Mouse (Mus musculus) left cerebral cortex, postnatal 14 days (tissue): ENCODE data around the gene H2-D1. TPM values are rescaled to one million over a fixed set of nuclear protein-coding genes. Genes with fewer than 3 reads are reported as not detected.
"Not testable (repeated sequence)": the region's sequence is repeated elsewhere in the genome, so short reads cannot be mapped to it uniquely, and the experiment has no call there.

Experiments
- DNase-seq, 2 experiments: peaks; one replicate each; pipeline ENCODE4 v3.0.0; 2021 to 2022; ENCODE audit warnings: low spot score in 2 of 2, mixed read lengths in 1 of 2
- intact Hi-C: fragments of 180-260 bp; cut with DNase I; formaldehyde crosslinking; loops from one replicate; pipeline ENCODE4 v1.15.1; 2025
- long read RNA-seq, 2 experiments: library from polyadenylated mRNA; stranded (forward); transcript quantifications; one replicate each; pipeline ENCODE4 v2.0.0; 2021
- total RNA-seq, 2 experiments: library from RNA; stranded (reverse); gene quantifications; 2 replicates each; pipeline ENCODE4 v1.2.3; 2021

Gene H2-D1
- 10 to 100 TPM; 18.1 to 18.5 TPM for total RNA-seq
- long read RNA-seq, experiment 1, transcript H2-D1-202 (8 exons, 2,102 nt) = major isoform, 44 of 59 reads
- long read RNA-seq, experiment 1, partial matches to known transcripts = 10 of 59 reads
- long read RNA-seq, experiment 1, other reads (novel, unspliced or antisense) = 5 of 59 reads
- long read RNA-seq, experiment 2, transcript H2-D1-202 (8 exons, 2,102 nt) = major isoform, 38 of 53 reads
- long read RNA-seq, experiment 2, partial matches to known transcripts = 6 of 53 reads
- long read RNA-seq, experiment 2, other reads (novel, unspliced or antisense) = 9 of 53 reads

DNA sequence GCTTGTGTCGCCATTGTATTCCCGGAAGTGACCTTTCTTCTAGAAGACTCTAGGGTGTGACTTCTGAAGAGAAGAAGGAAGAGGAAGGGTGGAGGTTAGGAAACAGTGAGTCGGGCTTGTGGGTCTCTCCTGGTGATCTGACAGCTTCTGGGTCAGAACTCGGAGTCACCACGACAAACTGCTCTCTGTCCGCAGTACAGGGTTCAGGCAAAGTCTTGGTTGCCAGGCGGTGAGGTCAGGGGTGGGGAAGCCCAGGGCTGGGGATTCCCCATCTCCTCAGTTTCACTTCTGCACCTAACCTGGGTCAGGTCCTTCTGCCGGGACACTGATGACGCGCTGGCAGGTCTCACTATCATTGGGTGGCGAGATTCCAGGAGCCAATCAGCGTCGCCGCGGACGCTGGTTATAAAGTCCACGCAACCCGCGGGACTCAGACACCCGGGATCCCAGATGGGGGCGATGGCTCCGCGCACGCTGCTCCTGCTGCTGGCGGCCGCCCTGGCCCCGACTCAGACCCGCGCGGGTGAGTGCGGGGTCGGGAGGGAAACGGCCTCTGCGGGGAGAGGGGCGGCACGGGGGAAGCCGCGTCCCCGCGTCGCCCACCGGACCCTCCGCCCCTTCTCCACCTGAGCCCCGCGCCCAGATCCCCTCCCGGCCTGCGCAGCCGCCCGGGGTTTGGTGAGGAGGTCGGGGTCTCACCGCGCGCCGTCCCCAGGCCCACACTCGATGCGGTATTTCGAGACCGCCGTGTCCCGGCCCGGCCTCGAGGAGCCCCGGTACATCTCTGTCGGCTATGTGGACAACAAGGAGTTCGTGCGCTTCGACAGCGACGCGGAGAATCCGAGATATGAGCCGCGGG lies at the start of gene H2-D1:
Gene H2-D1 (plus strand): TSS at position 67 of the 859 bp plus-strand sequence.
- intact Hi-C loops = no loop called here
- DNase-seq = peak; percentile 94 to 98

DNA sequence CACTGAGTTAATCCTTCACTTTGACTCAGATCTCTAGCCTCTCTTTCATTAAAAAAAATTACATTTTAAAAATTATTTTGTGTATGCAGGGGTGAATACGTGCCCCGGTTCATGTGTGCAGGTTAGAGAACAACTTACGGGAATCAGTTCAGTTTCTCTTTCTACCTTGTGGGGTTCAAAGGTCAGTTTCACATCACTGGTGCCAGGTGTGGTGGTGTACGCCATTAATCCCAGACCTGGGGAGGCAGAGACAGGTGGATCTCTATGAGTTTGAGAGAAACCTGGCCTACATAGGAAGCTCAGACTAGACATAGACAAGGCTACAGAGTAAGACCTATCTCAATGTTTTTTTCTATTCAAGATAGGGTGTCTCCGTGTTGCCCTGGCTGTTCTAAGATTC lies 49.5 kb upstream of the H2-D1 start:
- intact Hi-C loops = no loop called here
- DNase-seq = no peak

DNA sequence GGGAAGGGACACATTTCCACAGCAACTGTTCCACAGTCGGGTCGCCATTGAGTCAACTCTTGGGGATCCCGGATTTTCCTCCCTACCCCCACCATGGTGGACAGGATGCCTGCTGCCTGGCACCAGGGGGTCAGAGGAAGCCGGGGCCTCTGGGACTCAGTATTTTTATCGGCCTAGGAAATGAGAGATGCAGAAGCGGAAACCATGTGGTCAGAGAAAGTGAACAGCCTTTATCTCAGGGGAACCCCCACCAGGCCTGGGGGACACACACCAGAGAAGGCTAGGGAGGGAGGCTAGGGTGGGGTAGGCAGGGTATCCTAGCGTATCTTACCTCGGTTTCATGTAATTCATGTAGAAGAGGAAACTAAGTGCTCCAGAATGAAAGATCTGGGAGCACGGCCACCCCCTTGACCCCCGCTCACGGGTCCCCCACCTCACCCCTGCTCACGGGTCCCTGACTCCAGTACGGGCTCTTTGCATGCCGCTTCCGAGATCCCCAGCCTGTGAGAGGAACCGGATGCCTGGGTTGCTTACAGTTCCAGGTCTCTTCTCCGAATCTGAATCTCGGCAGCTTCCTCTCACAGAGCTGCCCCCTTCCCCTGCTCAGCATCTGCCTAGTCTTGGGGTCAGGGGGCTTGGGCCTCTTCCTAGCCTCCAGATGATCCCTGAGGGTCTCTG lies 43.9 kb upstream of the H2-D1 start:
- intact Hi-C loops = no loop called here
- DNase-seq = no peak

DNA sequence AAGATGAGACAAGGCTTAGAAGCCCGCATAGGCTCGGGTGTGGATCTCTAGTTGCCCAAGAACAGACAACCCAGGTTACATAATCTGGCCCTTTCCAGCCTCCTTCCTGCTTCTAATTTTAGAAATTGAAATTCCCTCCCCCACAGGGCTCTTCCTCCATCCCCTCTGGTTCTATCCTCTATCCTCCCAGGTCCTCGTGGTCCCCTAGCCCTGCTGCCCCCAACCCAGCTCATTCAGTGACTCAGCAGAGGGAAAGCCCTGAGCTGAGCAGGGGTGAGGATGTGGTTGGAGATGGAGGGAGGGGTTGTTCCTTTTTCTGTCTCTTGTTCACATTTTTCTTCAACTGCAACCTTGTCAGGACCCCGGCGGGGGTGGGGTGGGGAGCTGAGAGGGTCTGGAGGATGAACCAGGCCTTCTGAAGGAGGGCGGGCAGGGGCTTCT lies 42.9 kb upstream of the H2-D1 start:
- DNase-seq = peak in 1 of 2 experiments; percentile 18
- intact Hi-C loops = no loop called here

DNA sequence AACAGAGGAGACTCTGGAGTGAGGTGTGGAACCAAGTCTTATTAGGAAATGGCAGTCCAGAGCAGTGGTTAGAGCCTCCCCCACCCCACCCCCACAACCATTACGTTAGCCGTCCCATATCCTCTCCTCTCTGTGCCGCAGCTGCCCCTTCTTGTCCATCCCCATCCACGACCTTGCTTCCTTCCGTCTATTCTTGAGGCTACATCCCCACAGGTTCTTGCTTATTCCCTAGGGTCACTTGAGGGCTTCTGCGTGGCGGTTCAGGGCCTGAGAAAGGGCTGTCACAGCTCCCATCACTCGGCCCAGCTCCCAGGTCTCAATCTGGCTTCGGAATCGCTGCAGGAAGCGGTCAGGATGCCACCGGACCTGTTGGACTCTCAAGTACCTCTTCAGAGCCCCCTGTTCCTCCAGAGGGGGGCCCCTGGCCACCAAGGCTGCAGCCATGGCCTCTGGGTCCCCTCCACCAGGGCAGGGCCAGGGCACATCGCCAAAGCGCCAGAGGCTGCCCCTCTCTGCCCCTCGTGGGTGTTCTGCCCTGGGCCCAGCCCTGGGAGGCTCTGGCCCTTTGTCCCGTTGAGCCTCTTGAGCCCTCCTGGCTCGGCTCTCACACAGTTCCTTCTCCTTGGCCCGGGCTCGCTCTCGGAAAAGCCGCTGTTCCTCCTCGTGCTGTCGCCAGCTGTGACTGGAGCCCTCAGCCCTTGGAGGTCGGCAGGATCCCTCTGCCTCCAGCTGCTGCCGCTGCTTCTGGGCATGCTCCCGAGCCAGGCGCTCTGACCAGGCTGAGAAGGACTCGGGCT lies 42.2 kb upstream of the H2-D1 start, which contains the start of gene Gm16181:
Gene Gm16181 (plus strand): TSS at position 679 of the 797 bp plus-strand sequence.
- no peak for DNase-seq
- intact Hi-C loops = no loop called here

DNA sequence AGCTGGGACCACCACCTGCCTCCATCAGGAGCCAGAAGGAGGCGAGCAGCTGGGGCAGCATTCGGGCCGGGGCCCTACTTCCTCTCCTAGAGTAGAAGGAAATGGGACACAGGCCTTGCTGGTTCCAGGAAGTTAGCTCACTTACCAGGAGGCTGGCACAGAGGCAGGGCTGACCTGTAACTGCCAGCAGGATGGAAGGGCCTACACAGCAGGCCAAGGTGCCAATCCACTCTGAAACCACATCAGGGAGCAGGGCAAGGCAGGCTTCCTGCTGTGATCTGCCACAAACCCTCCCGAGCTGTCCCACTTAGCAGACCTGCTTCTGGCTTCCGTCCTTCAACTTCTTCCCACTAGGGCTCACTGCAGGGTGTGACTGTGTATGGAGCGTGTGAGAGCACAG lies 40.2 kb upstream of the H2-D1 start:
- no peak for DNase-seq
- intact Hi-C loops = no loop called here

DNA sequence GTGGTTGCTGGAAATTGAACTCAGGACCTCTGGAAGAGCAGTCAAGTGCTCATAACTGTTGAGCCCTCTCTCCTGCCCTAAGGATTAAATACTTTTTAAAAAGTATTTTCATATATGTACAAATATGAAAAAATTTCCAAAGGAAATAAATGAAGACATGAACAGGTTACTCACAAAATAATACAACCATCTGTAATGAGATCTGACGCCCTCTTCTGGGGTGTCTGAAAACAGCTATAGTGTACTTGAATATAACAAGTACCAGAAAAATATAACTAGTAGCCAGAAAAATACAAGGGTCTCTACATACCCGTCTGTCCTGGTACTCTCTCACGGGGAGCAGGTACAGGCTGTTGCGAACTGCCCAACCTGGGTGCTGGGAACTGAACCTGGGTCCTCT lies 37.9 kb upstream of the H2-D1 start:
- DNase-seq = no peak
- intact Hi-C loops = no loop called here

DNA sequence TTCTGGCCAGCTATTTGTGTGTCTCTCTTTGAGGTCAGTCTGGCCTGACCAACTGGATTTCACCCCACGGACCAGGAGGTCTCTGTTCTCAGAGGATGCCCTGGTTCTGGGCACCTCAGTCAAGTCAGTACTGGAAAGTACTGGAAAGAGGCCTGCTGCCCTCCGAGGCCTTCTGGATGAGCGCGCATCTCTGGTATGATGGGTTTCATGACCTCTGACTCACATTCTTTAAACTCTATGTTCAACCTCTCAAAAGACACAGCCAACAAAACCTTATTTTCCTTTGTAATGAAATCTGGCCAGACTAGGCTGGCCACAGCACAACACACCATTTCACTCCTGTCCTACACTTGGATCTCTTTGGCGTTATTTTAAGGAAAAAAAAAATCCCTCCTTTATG lies 37.1 kb upstream of the H2-D1 start:
- DNase-seq = no peak
- intact Hi-C loops = no loop called here

DNA sequence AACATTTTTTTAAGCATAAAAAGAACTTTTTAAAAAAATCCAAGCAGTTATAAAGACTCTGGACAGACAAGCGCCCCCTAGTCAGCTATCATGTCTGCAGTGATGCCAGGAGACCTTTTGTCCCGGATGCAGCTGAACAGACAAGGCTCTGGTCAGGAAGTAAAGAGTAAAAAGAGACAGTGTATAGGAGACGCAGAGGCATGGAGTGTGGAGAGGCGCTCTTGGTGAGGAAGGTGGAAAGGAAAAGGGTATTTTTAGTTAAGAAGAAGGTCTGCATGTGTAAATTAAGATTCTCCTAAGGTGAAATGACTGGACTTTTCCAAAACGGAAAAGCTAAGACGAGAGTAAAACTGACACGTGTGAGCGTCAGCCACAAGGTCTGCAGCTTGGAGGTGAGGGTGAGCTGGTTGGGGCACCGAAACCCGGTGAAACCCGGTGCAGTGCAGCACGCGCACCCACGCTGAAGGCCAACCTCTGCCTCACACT lies 35.9 kb upstream of the H2-D1 start:
- intact Hi-C loops = loop anchor here (1.0 kb wide), 1 partner anchor 22 kb away; no protein-coding TSS in a partner anchor
- no peak for DNase-seq

DNA sequence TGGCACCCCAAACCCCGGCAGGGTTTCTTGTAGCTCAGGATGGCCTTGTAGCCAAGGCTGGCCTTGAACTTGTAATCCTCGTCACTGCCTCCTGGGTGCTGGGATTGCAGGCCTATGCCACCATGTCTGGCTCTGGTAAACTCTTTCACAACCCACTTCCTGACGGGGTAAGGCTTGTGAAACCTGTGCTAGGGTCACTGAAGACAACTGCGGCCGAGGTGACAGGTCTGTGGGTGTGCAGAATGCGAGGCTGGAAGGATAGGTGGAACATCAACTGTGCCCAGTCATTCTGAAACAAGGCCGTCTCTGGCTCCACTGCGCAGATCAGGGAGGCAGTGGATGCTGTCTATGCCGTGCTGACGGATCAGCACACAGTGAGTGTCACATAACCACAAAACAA lies 31.5 kb upstream of the H2-D1 start:
- intact Hi-C loops = loop anchor here (10.0 kb wide), 2 partner anchors 226 to 626 kb away; partner anchors contain the start of genes Agpat1, Rnf5 and Vars
- no peak for DNase-seq

DNA sequence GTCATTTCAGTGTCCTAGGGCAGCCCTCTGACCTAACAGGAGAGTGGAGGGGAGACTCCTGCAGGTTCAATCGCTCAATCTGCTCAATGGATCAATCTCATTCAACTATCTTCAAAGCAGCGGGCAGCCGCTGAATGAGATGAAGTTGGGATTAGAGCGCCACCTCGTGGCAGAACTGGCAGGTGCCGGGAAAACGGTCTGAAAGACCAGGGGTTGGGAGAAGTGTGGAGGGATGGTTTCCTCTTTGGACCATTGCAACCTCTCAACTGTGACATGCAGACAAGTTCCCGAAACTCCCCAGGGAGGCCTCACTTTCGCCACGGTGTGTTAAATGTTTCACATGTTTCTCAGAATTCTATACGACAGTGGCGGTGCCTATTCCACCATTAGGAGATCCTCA lies 30.5 kb upstream of the H2-D1 start:
- intact Hi-C loops = loop anchor here (2.0 to 10.0 kb wide), 4 partner anchors 53 to 627 kb away; partner anchors contain the start of genes Agpat1, Rnf5 and Vars
- peak; percentile 80 to 90 for DNase-seq

DNA sequence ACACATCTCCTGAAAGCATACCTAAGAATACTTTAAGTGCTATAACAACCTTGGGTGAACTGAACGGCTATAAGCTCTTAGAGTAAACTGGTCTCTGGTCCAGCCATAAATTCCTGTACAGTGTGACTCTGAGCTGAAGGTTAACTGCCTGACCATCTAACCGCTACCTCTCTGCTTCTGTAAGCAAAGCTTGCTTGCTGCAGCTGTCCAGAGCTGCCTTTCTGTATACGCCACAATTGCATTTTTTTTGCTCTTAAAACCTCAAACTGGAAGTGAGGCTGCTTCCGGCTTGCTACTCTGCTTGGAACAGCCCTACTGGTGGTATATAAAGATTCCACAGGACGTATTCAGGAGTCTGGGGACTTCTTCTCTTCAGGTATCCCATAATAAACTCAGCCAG lies 29.9 kb upstream of the H2-D1 start:
- DNase-seq = peak in 1 of 2 experiments; percentile 5
- intact Hi-C loops = loop anchor here (2.0 to 10.0 kb wide), 4 partner anchors 54 to 628 kb away; partner anchors contain the start of genes Agpat1, Rnf5 and Vars

DNA sequence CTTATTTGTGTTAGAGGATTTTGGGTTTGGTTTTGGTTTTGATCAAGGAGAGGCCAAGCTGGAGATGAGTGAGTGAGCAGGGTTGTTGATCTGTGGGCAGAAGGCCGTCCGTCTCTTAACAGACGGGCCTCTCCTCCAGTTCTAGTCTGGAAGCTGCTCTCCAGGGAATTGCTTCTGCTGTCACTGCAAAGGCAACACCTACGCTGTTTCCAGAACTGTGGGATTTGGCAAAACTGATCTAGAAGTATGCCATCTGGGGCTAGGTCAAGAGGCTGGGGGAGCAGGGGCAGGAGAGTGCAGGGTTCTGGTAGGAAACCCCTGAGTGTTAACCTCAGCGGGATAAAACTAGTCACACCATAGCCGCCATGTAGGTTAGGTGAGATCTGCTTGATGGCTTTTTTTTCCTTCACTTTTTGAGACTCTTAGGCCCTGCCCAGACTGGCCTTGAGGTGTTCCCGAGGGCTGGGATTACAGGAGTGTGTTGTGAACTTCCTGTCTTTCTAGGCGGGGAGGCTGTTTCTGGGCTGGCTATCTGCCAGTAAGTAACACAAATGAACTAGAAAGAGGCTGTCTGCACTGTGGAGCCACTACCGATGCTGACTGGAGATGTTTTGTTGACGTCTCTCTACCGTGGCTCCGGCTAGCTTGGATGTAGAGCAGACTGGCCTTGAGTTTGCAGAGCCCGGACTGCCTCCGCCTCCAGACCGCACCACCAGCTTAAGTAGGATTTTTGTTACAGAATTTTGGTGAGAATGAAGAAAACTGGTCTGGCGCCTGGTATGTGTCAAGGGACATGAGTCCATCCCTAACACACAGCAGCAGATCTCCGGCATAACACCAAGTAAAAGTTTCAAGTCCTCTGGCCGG lies 29.2 kb upstream of the H2-D1 start, which contains the start of gene Atp6v1g2:
Gene Atp6v1g2 (plus strand): TSS at position 547 of the 867 bp plus-strand sequence.
- intact Hi-C loops = loop anchor here (2.0 to 10.0 kb wide), 4 partner anchors 55 to 629 kb away; partner anchors contain the start of genes Agpat1, Rnf5 and Vars
- peak in 1 of 2 experiments; percentile 11 for DNase-seq

DNA sequence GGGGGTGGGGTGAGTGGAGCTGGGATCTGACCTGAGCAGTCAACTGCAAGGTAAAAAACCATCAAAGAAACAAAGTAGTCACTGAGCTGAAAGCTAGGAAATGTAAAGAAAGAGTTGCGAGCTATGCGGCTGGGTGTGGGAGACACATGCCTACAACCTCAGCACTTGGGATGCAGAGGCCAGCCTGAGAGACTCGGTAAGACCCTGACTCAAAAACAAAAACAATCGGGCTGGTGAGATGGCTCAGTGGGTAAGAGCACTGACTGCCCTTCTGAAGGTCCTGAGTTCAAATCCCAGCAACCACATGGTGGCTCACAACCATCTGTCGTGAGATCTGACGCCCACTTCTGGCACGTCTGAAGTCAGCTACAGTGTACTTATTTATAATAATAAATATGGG lies 28.4 kb upstream of the H2-D1 start:
- intact Hi-C loops = loop anchor here (10.0 kb wide), 2 partner anchors 229 to 629 kb away; partner anchors contain the start of genes Agpat1, Rnf5 and Vars
- not testable (repeated sequence) for DNase-seq

DNA sequence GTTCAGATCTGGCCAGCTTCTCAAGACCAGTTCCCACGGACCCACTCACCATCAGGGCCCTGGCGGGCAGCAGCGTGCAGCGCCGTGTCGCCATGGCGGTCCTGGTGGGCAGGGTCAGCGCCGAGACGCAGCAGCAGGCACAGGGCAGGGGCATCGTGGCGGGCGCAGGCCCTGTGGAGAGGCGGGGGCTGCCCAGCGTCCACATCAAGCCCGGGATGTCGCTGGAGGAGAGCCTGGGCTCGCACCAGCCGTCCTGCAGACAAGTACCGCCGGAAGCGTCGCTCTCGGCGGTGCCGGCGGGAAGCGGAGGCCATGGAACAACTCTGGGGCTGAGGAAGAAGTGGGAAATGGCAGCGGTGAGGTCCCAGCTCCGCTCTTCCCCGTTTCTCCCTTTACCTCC lies 27.6 kb upstream of the H2-D1 start:
- intact Hi-C loops = loop anchor here (5.0 to 10.0 kb wide), 3 partner anchors 113 to 630 kb away; partner anchors contain the start of genes Agpat1, Csnk2b, Gpank1 and Rnf5
- peak in 1 of 2 experiments; percentile 27 for DNase-seq

DNA sequence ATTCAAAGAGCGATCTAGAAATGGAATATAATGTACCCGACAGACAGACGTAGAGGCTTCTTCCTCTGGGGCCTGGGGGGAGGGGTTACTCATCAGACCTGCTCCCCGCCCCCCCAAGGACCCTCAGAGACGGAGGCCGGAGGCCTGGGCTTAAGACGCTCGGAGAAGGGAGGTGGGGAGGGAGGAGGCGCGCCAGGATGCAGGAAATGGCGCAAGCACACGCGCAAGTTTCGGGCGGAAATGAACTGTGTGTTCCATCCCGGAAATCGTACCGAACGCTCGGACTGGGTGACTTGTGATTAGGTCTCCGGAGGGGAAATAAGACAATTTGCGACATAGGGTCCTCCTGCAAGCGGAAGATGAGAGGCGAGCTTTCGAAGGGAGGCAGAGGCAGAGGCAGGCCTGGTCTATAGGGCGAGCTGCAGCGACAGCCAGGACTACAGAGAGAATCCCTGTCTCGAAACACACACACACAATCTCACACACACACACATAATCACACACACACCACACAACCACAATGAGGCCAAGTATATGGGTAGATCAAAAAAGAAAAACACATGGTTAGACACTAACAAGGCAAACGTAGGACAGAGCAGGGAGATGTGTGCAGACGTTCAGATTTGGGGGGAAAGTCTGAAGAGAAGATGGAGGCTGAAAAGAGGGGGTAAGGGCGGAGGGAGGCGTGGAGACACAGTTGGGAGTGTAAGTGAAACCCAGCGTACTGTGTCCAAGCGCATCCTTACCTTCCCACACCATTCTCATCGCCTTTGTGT lies 26.7 kb upstream of the H2-D1 start, which contains the start of gene Nfkbil1:
Gene Nfkbil1 (minus strand): TSS at position 179 of the 776 bp plus-strand sequence.
- intact Hi-C loops = loop anchor here (5.0 to 10.0 kb wide), 3 partner anchors 114 to 631 kb away; partner anchors contain the start of genes Agpat1, Csnk2b, Gpank1 and Rnf5
- peak; percentile 95 to 96 for DNase-seq
